Mouse (Mus musculus): Measurements from ENCODE around the gene Zmiz2. TPM values are rescaled to one million over a fixed set of nuclear protein-coding genes. Genes with fewer than 3 reads are reported as not detected.
"Not testable (repeated sequence)": the region's sequence is repeated elsewhere in the genome, so short reads cannot be mapped to it uniquely, and the experiment has no call there.

The Zmiz2 gene
- polyA plus RNA-seq, 1 experiment from 2014 or later, result 8.2 TPM

- Histone ChIP-seq H3K9ac (ENCODE audit: low read length) (no peak overlapping the region), H3K4me2 (ENCODE audit: low read length) (no peak overlapping the region), H3K27me3 (ENCODE audit: control insufficient read depth, insufficient read depth, low read length) (no peaks in the 10 kb centered on the region), H3K27ac (replicated peaks in 1 of 2; ENCODE audit: control insufficient read depth in 1 of 2, insufficient read depth in 1 of 2, low read depth in 2 of 2, low read length in 2 of 2) (0 out of 4 replicates have a peak overlapping the region, but pooled peaks of 1 of the 2 experiments have one; percentile 14), H3K36me3 (ENCODE audit: control insufficient read depth, insufficient read depth, low read length) (no peaks in the 10 kb centered on the region), H3K9me3 (ENCODE audit: control insufficient read depth, low read length) (no peaks in the 10 kb centered on the region), H3K4me1 (ENCODE audit: control insufficient read depth in 2 of 2, insufficient read depth in 2 of 2, low read length in 2 of 2) (no peaks in the 10 kb centered on the region), H3K4me3 (ENCODE audit: control insufficient read depth in 1 of 2, insufficient read depth in 1 of 2, low read depth in 1 of 2, low read length in 2 of 2) (no peak overlapping the region)
- 17% methylated on average over 11 of the region's 11 CpGs for WGBS
- peak; percentile 43; the same call in 1 of the 2 replicates for ATAC-seq (ENCODE audit: insufficient number of reproducible peaks, insufficient read depth, low FRiP score, low read depth)
These were observed 23.0 kb upstream of the Zmiz2 start for GRCm38 (mm10) chr11:6365885-6366284.

GRCm38 (mm10) chr11:6366434-6366833 lies 22.4 kb upstream of the Zmiz2 start:
- Histone ChIP-seq H3K9ac (ENCODE audit: low read length) (no peak overlapping the region), H3K4me1 (ENCODE audit: control insufficient read depth in 2 of 2, insufficient read depth in 2 of 2, low read length in 2 of 2) (no peaks in the 10 kb centered on the region), H3K4me3 (ENCODE audit: control insufficient read depth in 1 of 2, insufficient read depth in 1 of 2, low read depth in 1 of 2, low read length in 2 of 2) (no peak overlapping the region), H3K27me3 (ENCODE audit: control insufficient read depth, insufficient read depth, low read length) (no peaks in the 10 kb centered on the region), H3K4me2 (ENCODE audit: low read length) (no peak overlapping the region), H3K9me3 (ENCODE audit: control insufficient read depth, low read length) (no peaks in the 10 kb centered on the region), H3K36me3 (ENCODE audit: control insufficient read depth, insufficient read depth, low read length) (no peaks in the 10 kb centered on the region), H3K27ac (replicated peaks in 1 of 2; ENCODE audit: control insufficient read depth in 1 of 2, insufficient read depth in 1 of 2, low read depth in 2 of 2, low read length in 2 of 2) (0 out of 4 replicates have a peak overlapping the region, but pooled peaks of 1 of the 2 experiments have one; percentile 14)
- WGBS, result 75% methylated on average over 6 of the region's 6 CpGs
- no peak for ATAC-seq (ENCODE audit: insufficient number of reproducible peaks, insufficient read depth, low FRiP score, low read depth)

- Histone ChIP-seq H3K4me1 (ENCODE audit: control insufficient read depth in 2 of 2, insufficient read depth in 2 of 2, low read length in 2 of 2) (no peaks in the 10 kb centered on the region), H3K4me2 (ENCODE audit: low read length) (no peak overlapping the region), H3K9me3 (ENCODE audit: control insufficient read depth, low read length) (no peaks in the 10 kb centered on the region), H3K27me3 (ENCODE audit: control insufficient read depth, insufficient read depth, low read length) (no peaks in the 10 kb centered on the region), H3K27ac (replicated peaks in 1 of 2; ENCODE audit: control insufficient read depth in 1 of 2, insufficient read depth in 1 of 2, low read depth in 2 of 2, low read length in 2 of 2) (no peak overlapping the region), H3K36me3 (ENCODE audit: control insufficient read depth, insufficient read depth, low read length) (no peaks in the 10 kb centered on the region), H3K9ac (ENCODE audit: low read length) (no peak overlapping the region), H3K4me3 (ENCODE audit: control insufficient read depth in 1 of 2, insufficient read depth in 1 of 2, low read depth in 1 of 2, low read length in 2 of 2) (no peak overlapping the region)
- WGBS, result 75% methylated on average over 4 of the region's 4 CpGs
- no peak for ATAC-seq (ENCODE audit: insufficient number of reproducible peaks, insufficient read depth, low FRiP score, low read depth)
These were observed 21.7 kb upstream of the Zmiz2 start for GRCm38 (mm10) chr11:6367156-6367555.

- H3K27me3 ChIP-seq (ENCODE audit: control insufficient read depth, insufficient read depth, low read length); ATAC-seq (ENCODE audit: insufficient number of reproducible peaks, insufficient read depth, low FRiP score, low read depth); H3K4me1 ChIP-seq (ENCODE audit: control insufficient read depth in 2 of 2, insufficient read depth in 2 of 2, low read length in 2 of 2); H3K4me2 ChIP-seq (ENCODE audit: low read length); H3K9me3 ChIP-seq (ENCODE audit: control insufficient read depth, low read length); H3K4me3 ChIP-seq (ENCODE audit: control insufficient read depth in 1 of 2, insufficient read depth in 1 of 2, low read depth in 1 of 2, low read length in 2 of 2); H3K27ac ChIP-seq (replicated peaks in 1 of 2; ENCODE audit: control insufficient read depth in 1 of 2, insufficient read depth in 1 of 2, low read depth in 2 of 2, low read length in 2 of 2); H3K9ac ChIP-seq (ENCODE audit: low read length); H3K36me3 ChIP-seq (ENCODE audit: control insufficient read depth, insufficient read depth, low read length): not testable (repeated sequence)
- 73% methylated on average over 5 of the region's 5 CpGs for WGBS
These were observed 20.9 kb upstream of the Zmiz2 start for GRCm38 (mm10) chr11:6367986-6368385.

- Histone ChIP-seq H3K9ac (ENCODE audit: low read length) (no peak overlapping the region), H3K4me2 (ENCODE audit: low read length) (no peak overlapping the region), H3K36me3 (ENCODE audit: control insufficient read depth, insufficient read depth, low read length) (no peaks in the 10 kb centered on the region), H3K4me1 (ENCODE audit: control insufficient read depth in 2 of 2, insufficient read depth in 2 of 2, low read length in 2 of 2) (no peaks in the 10 kb centered on the region), H3K27me3 (ENCODE audit: control insufficient read depth, insufficient read depth, low read length) (no peaks in the 10 kb centered on the region), H3K4me3 (ENCODE audit: control insufficient read depth in 1 of 2, insufficient read depth in 1 of 2, low read depth in 1 of 2, low read length in 2 of 2) (no peak overlapping the region), H3K9me3 (ENCODE audit: control insufficient read depth, low read length) (no peaks in the 10 kb centered on the region), H3K27ac (replicated peaks in 1 of 2; ENCODE audit: control insufficient read depth in 1 of 2, insufficient read depth in 1 of 2, low read depth in 2 of 2, low read length in 2 of 2) (no peak overlapping the region)
- no peak for ATAC-seq (ENCODE audit: insufficient number of reproducible peaks, insufficient read depth, low FRiP score, low read depth)
- WGBS, result 82% methylated on average over 11 of the region's 11 CpGs
These were observed 17.3 kb upstream of the Zmiz2 start for GRCm38 (mm10) chr11:6371376-6372155.

DNA sequence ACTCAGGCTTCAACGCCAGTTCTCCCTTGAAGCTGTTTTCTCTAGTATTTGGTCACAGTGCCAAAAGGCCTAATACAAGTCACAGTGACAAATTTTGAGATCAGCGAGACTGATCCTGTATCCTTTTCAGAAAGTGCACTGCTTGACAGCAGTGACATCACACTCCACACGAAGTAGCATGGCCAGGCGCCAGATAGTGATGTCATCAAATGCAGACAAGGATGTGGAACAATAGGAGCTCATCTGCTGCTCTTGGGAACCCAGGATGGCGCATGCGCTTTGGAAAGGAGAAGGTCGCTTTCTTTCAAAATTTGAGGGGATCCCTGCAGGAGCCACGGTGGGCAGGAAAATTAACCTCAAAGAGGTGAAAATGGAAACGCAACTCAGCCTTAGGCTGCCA lies 16.1 kb upstream of the Zmiz2 start:
- 85% methylated on average over 9 of the region's 9 CpGs for WGBS
- no peaks in the 10 kb centered on the region for H3K9me3 ChIP-seq (ENCODE audit: control insufficient read depth, low read length)
- ATAC-seq (ENCODE audit: insufficient number of reproducible peaks, insufficient read depth, low FRiP score, low read depth), result no peak

DNA sequence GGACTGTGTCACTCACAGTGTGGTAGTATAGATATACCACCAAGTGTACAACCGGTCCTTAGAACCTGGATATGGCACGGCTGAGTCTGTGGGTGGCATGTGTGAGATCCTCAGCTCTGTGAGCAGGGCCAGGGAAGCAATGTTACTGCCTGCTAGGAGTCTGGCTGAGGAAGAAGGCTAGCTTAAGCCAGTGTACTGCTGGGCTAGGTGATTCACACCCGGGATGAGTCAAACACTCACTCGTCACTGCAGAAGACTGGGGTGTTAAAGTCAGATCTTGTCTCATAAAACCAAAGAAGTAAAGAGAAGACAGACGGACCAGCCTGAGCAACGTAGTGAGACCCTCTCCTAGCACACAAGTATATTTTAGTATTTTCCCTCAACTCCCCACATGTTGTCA lies 8.0 kb upstream of the Zmiz2 start:
- ATAC-seq (ENCODE audit: insufficient number of reproducible peaks, insufficient read depth, low FRiP score, low read depth), result no peak
- no peak overlapping the region for H3K9ac ChIP-seq (ENCODE audit: low read length)
- H3K27ac ChIP-seq (replicated peaks in 1 of 2; ENCODE audit: control insufficient read depth in 1 of 2, insufficient read depth in 1 of 2, low read depth in 2 of 2, low read length in 2 of 2), result no peak overlapping the region
- no peaks in the 10 kb centered on the region for H3K9me3 ChIP-seq (ENCODE audit: control insufficient read depth, low read length)
- no peak overlapping the region for H3K4me3 ChIP-seq (ENCODE audit: control insufficient read depth in 1 of 2, insufficient read depth in 1 of 2, low read depth in 1 of 2, low read length in 2 of 2)
- H3K4me2 ChIP-seq (ENCODE audit: low read length), result no peak overlapping the region
- H3K36me3 ChIP-seq (ENCODE audit: control insufficient read depth, insufficient read depth, low read length), result no peaks in the 10 kb centered on the region
- no peaks in the 10 kb centered on the region for H3K27me3 ChIP-seq (ENCODE audit: control insufficient read depth, insufficient read depth, low read length)
- WGBS, result 80% methylated on average over 6 of the region's 6 CpGs
- no peaks in the 10 kb centered on the region for H3K4me1 ChIP-seq (ENCODE audit: control insufficient read depth in 2 of 2, insufficient read depth in 2 of 2, low read length in 2 of 2)

More for the DNA sequence above, 16.1 kb upstream of the Zmiz2 start:
- Histone ChIP-seq H3K4me3 (ENCODE audit: control insufficient read depth in 1 of 2, insufficient read depth in 1 of 2, low read depth in 1 of 2, low read length in 2 of 2) (no peak overlapping the region), H3K27ac (replicated peaks in 1 of 2; ENCODE audit: control insufficient read depth in 1 of 2, insufficient read depth in 1 of 2, low read depth in 2 of 2, low read length in 2 of 2) (no peak overlapping the region), H3K9ac (ENCODE audit: low read length) (no peak overlapping the region), H3K27me3 (ENCODE audit: control insufficient read depth, insufficient read depth, low read length) (no peaks in the 10 kb centered on the region), H3K36me3 (ENCODE audit: control insufficient read depth, insufficient read depth, low read length) (no peaks in the 10 kb centered on the region), H3K4me1 (ENCODE audit: control insufficient read depth in 2 of 2, insufficient read depth in 2 of 2, low read length in 2 of 2) (no peaks in the 10 kb centered on the region), H3K4me2 (ENCODE audit: low read length) (no peak overlapping the region)

Measured in heart, embryonic 14.5 days (tissue).